Mouse (Mus musculus): ENCODE results near the gene Ccdc30.
"Not testable (repeated sequence)": the region's sequence is repeated elsewhere in the genome, so short reads cannot be mapped to it uniquely, and the experiment has no call there.

Gene Ccdc30

DNA sequence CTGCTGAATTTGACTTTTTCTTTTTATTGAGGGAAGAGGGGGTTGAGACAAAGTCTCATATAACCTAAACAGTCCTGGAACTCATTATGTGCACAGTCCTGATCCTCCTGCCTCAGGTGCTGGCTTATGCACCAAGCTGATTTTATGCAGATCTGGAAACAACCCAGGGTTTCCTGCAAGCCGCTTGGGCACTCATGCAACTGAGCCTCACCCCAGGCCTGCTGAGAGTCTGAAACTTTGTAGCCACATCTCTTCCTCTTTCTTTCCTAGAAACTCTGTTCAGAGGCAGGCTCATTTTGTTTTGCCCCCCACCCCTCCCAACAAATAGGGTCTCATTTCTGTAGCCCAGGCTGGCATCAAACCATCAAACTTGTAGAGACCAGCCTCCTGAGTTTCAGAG lies 101.6 kb downstream of the Ccdc30 start:
- no peak for DNase-seq (ENCODE audit: low read depth in 1 of 2, low spot score in 2 of 2)

DNA sequence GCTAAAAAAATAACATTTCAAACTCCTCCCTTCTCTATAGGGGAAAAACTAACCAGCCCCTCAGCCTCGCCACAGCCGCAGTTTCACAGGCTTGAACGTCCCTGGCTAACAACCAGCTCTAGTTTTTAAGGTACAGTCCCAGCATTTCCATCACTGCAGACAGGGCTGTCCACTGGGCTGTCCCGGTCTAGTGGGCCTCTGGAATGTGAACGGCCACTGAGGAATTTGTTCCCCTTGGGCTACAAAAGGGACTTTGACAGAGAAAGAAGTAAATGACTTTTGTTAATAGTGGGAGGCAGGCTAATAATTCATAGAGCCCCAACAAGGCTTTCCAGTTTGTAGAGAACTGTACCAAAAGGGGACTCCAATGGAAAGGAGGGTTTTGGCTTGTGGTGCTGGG lies 109.9 kb downstream of the Ccdc30 start:
- no peak for DNase-seq (ENCODE audit: low read depth in 1 of 2, low spot score in 2 of 2)

DNA sequence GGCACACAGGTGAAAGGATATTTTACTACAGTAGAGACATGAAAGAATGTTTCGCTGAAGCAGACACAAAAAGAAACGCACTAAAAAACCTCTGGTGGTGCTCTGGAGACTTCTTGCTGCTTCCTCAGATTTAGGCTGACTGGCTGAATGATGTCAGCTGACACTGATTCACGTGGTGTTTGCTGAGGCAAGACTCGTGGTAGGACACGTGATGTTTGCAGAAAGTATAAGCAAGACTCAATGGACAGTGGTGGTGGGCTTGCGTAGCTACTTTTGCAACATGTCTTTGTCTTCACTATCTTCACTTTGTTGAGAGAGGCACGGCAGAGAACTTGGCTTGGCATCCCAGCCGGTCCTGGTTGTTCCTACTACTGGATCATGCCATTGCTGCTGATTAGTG lies 112.0 kb downstream of the Ccdc30 start:
- no peak for DNase-seq (ENCODE audit: low read depth in 1 of 2, low spot score in 2 of 2)

DNA sequence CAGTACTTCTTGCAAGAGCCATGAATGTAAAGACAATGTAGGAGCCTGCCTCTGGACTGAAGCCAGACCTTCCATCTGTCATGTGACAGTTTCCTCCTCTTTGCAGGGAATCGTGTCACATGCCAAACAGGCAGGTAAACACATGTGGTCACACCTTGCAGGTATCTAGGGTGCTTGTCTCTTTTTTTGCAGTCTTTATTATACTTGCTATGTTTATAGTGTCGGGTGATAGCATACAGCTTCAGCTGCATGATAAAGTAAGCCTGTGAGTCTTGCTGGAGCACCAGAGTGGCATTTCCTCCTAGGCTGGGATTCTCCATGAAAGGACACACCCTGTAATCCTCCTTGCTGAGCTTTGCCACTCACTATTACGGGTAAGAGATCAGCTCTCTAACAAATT lies 113.5 kb downstream of the Ccdc30 start:
- DNase-seq (ENCODE audit: low read depth in 1 of 2, low spot score in 2 of 2) = no peak

DNA sequence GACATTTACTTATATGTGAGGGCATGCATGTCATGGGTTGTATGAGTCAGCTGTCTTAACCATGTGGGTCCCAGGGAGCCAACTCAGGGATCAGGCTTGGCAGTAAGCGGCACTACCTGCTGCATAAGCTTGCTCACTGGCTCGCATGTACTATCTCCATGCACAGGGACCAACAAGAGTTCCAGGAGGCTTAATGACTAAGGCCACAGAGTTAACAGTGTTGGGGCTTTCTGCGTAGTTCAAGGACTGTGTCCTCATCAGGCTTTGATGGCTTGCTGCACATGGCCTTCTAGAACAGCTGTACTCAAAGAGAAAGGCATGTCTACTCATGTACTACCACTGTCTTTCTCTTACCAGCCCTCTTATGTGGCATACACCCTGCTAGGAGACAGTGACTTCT lies 114.6 kb downstream of the Ccdc30 start:
- DNase-seq (ENCODE audit: low read depth in 1 of 2, low spot score in 2 of 2) = no peak

DNA sequence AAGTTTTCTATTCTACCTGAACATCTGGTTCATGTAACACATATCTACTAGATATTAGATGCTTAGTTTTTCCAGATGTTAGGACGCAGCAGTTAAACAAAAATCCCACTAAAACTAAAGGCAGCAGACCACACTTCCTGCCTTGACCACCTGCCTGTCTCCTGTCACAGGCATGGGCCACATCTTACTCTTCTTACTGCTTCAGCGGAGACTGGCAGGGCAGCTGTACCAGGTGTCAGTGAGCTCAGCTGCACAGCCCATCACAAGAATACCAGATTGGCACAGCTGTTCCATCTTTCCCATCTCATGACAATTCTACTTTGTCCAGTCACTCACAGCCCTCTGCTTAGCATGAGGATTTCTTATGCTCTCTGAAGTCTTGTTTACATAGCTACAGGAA lies 118.0 kb downstream of the Ccdc30 start:
- no peak for DNase-seq (ENCODE audit: low read depth in 1 of 2, low spot score in 2 of 2)

DNA sequence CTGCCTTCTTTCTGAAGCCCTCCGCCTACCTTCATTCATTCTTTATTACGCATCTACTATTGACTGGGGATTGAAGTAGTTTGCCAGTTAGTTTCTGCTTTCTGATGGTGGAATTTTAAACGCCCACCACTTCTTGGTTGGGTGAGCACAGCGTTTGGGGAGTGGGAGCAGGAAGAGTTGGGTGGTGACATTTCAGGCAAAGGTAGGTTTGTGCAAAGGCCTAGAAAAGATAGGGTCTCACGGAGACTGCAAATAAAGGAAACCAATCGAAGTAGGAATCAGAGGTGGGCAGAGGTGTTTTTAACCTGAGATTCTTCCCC lies 120.2 kb downstream of the Ccdc30 start:
- DNase-seq (ENCODE audit: low read depth in 1 of 2, low spot score in 2 of 2) = no peak

DNA sequence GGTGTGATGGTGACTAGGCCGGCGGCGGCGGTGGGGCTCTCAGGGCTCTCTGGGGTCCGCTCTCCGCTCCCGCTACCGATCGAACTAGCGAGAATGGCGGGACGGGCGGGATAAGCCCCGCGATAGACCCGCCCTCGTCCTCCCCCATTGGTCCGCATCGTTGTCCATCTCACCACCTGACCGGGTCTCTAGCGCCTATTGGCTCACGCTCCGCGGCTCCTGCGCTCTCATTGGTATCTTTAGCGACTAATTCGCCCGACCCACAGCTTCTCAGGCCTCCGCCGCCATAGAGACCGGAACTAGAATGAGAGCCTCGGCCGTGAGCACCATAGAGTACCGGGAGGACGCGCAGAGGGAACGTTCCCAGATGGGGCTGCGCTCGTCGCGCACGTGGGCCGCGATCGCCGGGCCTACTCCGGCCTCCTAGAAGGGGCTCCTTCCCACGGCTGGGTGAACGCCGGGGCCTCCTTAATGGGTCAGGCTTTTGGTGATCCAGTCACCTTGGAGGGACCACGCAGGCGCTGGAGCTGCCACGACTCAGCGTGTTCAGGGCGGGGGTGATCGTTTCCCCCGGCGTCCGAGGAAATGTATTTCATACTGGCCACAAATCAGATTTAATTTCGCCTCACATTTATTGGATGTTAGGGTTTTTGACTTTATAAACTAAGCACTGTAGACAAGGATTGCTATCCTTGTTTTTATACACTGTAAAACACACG lies 120.7 kb downstream of the Ccdc30 start, which contains the start of gene Ybx1:
Gene Ybx1 (minus strand): TSS at position 190 of the 719 bp plus-strand sequence.
- DNase-seq (ENCODE audit: low read depth in 1 of 2, low spot score in 2 of 2) = peak; percentile 93 to 97

DNA sequence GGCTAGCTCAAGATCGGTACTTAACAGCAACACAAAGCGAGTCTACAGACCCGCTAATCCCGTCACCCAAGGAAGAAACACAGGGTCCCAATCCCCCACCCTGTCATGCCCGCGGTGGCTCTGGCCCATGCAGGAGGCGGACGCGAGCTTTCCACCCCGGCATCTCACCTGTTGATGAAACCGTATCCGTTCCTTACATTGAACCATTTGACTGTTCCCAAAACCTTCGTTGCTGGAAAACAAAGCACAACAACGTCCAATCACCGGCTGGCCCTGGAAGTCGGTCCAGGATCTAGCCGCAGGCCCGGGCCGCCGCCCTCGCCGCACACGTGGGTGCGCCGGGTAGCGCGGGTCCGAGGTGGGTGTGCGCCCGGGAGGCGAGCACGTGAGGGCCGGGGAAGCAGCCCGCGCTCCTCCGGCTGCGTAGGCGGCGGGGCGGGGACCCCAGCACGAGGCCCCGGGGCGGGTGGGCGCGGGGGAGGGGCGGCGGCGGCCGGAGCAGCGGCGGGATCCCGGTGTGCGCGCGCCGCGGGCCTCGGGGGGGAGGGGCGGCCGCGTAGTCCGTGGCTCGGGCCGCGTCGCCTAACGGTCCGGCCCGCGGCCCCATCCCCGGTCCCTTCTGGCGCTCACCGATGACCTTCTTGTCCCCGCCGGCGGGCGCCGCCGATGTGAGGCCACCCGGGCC lies 121.6 kb downstream of the Ccdc30 start:
- DNase-seq (ENCODE audit: low read depth in 1 of 2, low spot score in 2 of 2) = no peak

DNA sequence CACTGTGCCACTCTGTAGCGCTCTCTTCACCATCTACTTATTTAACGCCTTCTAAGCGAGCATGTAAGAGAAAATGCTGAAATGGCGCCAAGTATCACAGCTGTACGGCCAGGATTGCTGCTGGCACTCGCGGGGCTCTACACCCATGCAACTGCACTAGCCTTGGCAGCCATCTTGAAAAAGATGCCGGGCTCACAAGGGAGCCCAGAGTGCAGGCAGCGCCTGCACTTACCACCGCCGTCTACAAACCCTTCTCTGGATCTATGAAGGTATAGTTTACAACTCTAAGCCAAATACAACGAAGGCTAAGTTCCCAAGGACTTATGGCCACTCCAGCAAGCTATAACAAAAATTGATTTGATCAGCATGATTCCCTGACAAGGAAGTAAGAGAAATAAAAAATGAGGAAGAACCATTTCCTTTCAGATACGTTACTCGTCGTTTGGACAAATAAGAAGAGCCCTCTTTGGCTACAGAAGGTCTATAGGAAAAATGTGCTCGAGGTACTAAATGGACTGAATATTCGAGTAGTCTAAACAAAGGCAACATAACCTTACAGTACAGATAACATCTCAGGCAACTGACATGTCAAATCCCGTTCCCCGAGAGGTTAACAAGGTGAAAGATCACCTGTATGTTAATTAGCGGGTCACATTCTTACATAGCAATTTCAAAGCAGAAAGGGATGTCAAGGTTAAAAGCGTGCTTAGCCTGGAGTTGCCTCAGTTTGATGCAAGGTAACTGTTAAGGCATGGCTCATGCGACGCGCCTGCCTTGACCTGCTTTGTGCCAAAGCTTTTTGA lies 122.3 kb downstream of the Ccdc30 start:
- DNase-seq (ENCODE audit: low read depth in 1 of 2, low spot score in 2 of 2) = peak; percentile 26 to 51

DNA sequence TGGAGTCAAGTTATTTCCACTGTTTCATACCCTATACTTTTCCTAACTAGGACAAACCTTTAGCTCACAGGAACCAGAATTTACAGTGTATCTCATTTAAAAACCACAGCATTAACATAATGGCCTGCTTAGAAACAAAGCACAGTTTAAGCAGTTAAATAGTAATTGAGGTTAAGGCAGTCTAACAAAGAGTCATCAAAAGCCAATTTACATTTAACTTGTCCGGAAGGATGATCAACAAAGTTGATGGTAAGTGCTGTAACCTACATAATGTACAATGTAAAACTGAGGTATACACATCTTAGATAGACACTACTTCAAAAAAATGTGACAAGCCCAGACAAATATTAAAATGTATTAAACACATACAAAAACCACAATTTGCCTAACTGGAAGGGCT lies 123.4 kb downstream of the Ccdc30 start:
- no peak for DNase-seq (ENCODE audit: low read depth in 1 of 2, low spot score in 2 of 2)

DNA sequence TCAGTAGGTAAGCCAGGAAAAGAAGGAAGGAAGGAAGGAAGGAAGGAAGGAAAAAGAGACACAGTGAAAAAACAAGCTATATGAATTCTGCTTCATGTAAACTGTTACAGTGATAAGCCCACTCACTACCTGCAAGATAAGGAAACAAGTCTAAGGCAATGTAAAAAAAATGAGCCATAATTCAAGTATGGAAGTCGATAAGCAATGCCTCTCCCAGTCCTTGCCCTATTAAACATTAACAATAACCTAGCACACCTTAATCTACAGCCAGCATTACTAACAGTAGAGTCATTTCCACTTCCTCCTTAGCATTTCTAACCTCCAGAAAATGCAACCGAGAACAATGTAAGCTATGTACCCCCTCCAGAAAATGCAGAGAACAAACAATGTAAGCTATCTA lies 130.0 kb downstream of the Ccdc30 start:
- no peak for DNase-seq (ENCODE audit: low read depth in 1 of 2, low spot score in 2 of 2)

DNA sequence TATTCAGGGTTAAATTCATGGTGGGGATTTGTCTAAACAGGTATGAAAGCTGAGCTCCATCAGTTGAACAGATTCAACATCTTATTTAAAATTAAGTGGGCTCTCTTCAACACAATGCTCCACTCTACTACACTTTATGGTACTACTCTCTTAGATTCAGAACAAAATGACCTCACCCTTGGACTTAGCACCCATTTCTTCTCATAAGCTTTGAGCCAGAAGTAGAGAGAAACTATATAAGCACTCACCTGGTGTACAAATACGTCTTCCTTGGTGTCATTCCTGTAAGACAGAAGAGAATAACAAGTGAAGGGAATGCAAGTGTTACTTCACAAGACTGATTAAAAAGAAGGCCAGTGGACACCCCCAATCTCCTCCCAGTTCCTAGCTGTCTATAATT lies 130.5 kb downstream of the Ccdc30 start:
- DNase-seq (ENCODE audit: low read depth in 1 of 2, low spot score in 2 of 2) = no peak

DNA sequence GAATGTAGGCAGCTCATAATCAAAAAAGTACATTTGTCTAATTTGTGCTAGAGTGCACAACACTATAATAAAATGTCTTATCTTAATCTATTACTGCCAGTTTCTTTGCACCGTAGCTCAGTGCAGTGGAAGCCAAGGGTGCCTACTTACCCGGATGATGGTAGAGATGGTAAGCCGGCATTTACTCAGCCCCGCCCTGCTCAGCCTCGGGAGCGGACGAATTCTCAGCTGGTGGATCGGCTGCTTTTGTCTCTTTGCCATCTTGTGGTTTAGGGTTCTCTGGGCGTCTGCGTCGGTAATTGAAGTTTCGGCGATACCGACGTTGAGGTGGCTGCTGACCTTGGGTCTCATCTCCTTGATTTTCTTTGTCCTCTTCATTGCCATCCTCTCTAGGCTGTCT lies 136.5 kb downstream of the Ccdc30 start:
- DNase-seq (ENCODE audit: low read depth in 1 of 2, low spot score in 2 of 2) = not testable (repeated sequence)

DNA sequence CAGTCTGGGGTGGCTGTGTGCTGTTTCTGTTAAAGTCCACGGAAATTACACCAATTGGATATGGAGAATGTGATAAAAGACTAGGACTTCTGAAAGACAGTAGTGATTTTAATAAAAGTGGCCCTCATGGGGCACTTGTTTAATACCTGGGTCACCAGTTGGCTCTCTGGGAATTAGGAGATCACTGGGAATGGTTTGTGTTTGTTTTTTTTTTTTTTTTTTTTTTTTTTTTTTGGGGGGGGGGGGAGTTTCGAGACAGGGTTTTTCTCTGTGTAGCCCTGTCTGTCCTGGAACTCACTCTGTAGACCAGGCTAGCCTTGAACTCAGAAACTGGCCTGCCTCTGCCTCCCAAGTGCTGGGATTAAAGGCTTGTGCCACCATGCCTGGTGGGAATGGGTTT lies 139.6 kb downstream of the Ccdc30 start:
- no peak for DNase-seq (ENCODE audit: low read depth in 1 of 2, low spot score in 2 of 2)

DNA sequence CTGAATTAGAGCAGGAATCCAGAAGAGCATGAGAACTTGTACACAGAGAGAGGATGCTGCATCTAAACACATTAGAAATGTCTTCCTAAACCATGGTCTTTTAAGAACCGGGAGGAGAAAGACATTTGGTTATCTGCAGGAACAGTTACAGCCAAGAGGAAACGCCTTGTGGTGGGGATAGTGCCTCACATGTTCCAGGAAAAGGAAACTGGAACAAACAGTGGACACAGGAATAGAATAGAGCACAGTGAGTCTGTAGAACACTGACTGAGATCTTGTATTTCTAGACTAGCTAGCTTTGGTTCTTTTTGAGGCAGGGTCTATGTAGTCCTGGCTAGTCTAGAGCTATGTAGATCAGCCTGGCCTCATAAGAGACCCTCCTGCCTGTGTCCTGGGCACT lies 140.1 kb downstream of the Ccdc30 start:
- DNase-seq (ENCODE audit: low read depth in 1 of 2, low spot score in 2 of 2) = no peak

DNA sequence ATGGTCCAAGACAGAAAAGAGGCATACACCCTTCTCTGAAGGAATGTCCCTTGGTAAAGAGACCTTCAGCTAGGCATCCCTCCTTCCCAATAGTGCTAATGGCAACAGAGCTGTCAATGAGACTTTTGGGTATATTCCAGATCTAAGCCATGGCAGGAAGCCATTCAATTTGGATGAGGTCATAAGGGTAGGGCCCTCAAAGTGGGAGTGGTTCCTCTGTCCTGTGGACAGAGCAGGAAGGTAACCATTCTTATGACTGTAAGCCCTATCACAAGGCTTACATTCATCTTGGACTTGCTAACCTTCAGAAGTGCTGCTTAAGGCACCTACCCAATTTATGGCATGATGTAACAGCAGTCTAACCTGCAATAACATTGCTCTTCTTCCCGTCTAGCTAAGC lies 140.7 kb downstream of the Ccdc30 start:
- no peak for DNase-seq (ENCODE audit: low read depth in 1 of 2, low spot score in 2 of 2)

Data from monocyte, adult 2 months (primary cell).